Mouse (Mus musculus) midbrain, embryonic 10.5 days (tissue): ENCODE measurements at regions not wholly inside any gene's neighbourhood (a gene's known extent, or its start where the extent isn't known, plus 50 kb on each side); places are given as distances from the start of the nearest gene placed in this dataset.
A peak's percentile ranks its signal among the peaks of the same experiment; 100 is the strongest.

Experiments
- DNase-seq: peaks from one replicate; pipeline ENCODE4 v3.0.0-alpha.2; 2017; ENCODE audit warnings: low spot score
- H3K27ac ChIP-seq: fragments of 300-500 bp; sonication (generic); replicated peaks from 2 replicates; pipeline ENCODE4 v1.5.1; 2016; ENCODE audit warnings: mild to moderate bottlenecking
- H3K27me3 ChIP-seq: fragments of 300-500 bp; sonication (generic); 2 replicates; pipeline ENCODE4 v1.6.1; 2016; ENCODE audit warnings: low read depth, mild to moderate bottlenecking; ENCODE audit not compliant: poor library complexity, severe bottlenecking
- H3K36me3 ChIP-seq: fragments of 300-500 bp; sonication (generic); 2 replicates; pipeline ENCODE4 v1.6.1; 2016; ENCODE audit warnings: mild to moderate bottlenecking, moderate library complexity
- H3K4me1 ChIP-seq: fragments of 300-500 bp; sonication (generic); 2 replicates; pipeline ENCODE4 v1.6.1; 2016
- H3K4me3 ChIP-seq: fragments of 300-500 bp; sonication (generic); 2 replicates; pipeline ENCODE4 v1.5.1; 2016; ENCODE audit warnings: mild to moderate bottlenecking, moderate library complexity
- H3K9me3 ChIP-seq: fragments of 300-500 bp; sonication (generic); replicated peaks from 2 replicates; pipeline ENCODE4 v1.6.1; 2016; ENCODE audit warnings: mild to moderate bottlenecking
- WGBS: fragments of 180-500 bp; shearing (Covaris S2); methylation state at CpG from one replicate; pipeline ENCODE4 v1.1.7; 2016; 5-methylcytosine and 5-hydroxymethylcytosine counted together

DNA sequence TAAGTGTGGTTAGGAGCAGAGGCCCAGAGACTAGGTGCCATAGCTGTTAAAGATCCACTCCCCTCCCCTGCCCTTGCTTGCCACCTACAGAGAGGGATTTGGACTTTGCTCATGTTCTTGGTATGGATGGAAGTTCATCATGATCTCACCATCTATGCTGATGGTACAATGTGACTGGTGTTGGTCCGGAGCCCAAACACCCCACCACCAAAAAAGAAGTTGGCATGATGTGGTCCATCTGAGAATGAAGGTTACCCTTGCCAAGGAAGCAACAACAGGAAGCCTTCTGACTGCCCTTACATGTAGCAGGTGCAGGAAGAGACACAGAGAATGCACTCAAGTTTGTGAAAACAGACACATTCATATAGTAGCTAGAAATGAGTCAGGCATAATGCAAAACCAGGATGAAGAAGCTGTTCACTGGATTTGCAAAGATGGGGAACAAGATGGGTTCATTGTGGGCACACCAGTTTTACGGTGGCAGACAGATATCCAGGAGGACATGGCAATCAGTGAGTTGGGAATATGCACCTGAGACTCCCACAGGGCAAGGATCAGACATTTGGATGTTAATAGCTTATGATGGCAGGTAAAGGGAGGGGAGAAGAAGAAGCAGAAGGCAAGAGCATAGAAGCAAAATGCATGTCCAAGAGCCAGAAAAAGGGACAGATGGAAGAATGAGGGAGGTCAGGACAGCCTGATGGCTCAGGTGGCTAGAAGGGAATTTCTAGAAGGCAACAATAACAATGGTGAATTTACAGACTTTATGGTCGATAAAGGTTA, 420.8 kb downstream of the Prdm2 start:
- Histone ChIP-seq H3K9me3 (no peaks in the 10 kb centered on the region), H3K4me1 (no peaks in the 10 kb centered on the region), H3K36me3 (no peaks in the 10 kb centered on the region), H3K27me3 (no peaks in the 10 kb centered on the region), H3K27ac (no peak overlapping the region), H3K4me3 (no peak overlapping the region)
- 84% methylated on average over 3 of the region's 3 CpGs for WGBS
- no peak for DNase-seq

DNA sequence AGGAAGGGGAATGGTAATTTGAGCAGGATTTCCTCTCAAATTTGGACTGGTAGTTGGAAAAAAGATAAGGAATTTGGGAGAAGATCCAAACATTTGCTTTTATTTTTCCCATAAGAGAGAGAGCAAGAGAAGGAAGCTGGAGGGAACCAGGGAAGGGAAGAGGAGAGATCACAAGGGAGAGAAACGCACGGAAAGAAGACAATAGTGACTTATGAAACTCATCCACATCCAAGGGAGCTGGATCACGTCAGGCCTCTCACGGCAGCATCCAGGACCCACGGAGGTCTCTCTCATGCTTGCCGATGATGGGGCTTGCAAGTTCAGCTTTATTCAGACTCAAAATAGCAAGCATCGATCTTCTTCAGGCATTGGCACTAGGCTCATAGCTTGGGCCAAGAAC, 423.7 kb downstream of the Prdm2 start:
- Histone ChIP-seq H3K36me3 (no peaks in the 10 kb centered on the region), H3K4me3 (no peak overlapping the region), H3K9me3 (no peaks in the 10 kb centered on the region), H3K4me1 (no peaks in the 10 kb centered on the region), H3K27ac (no peak overlapping the region), H3K27me3 (no peaks in the 10 kb centered on the region)
- WGBS, result 91% methylated on average over 7 of the region's 7 CpGs
- DNase-seq, result no peak

DNA sequence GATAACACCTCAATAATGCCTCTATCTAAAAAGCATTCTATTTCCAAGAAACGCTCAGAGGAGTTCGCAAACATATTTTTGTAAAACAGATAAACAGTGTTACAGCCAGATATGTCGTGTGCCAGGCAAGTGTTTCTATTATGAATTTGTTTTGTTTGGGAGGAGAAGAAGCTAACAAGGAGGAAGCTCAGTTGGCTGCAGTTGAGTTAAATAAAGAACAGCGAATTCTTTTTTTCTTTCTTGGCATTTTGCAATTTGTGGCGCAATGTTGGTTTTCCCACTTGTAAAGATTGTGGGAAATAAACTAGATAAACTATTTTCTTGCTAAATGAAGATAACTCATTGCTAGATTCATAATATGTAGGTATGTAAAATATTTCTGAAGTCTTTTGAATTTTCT, 427.4 kb downstream of the Prdm2 start:
- H3K36me3 ChIP-seq, result no peaks in the 10 kb centered on the region
- no peaks in the 10 kb centered on the region for H3K27me3 ChIP-seq
- DNase-seq, result no peak
- no peaks in the 10 kb centered on the region for H3K4me1 ChIP-seq
- no peaks in the 10 kb centered on the region for H3K9me3 ChIP-seq
- H3K4me3 ChIP-seq, result no peak overlapping the region
- H3K27ac ChIP-seq, result no peak overlapping the region
- 95% methylated on average over 5 of the region's 5 CpGs for whole genome bisulfite sequencing

DNA sequence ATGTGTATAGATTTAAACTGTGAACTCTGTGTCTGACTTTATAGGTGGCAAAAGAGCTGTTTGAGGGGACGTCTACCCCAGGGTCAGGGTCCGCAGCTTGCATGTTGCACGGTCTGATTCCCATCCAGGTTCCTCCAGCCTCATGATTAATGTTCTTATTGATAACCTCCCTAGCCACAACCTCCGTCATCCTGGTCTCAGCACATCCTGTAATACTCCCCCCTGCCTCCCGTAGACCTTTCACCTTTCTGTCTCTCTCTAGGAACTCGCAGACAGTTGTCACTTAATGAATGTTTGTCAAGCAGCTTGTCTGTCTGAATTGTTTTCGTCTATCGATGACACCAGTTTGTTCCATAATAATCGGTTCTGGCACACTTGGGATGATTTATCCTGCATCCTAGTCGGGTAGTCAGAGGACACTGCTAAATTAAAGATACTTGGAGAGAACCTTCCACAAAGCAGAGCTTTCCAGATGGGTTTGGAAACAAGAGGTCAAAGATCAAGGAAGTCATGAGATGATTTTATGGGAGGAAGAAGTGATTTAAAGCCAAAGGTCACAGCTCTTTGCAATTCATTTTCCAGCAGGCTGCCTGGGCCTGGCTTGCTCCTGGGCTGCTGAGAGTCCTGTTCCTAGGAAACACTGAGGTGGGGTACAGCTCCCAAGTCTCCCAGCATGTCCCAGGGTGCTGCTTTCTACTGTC, 435.9 kb downstream of the Prdm2 start:
- no peak for DNase-seq
- Histone ChIP-seq H3K9me3 (no peaks in the 10 kb centered on the region), H3K27ac (no peak overlapping the region), H3K27me3 (peaks cover 26% of the 10 kb centered on the region), H3K4me3 (no peak overlapping the region), H3K4me1 (peaks cover 36% of the 10 kb centered on the region), H3K36me3 (no peaks in the 10 kb centered on the region)
- 81% methylated on average over 10 of the region's 10 CpGs for WGBS

DNA sequence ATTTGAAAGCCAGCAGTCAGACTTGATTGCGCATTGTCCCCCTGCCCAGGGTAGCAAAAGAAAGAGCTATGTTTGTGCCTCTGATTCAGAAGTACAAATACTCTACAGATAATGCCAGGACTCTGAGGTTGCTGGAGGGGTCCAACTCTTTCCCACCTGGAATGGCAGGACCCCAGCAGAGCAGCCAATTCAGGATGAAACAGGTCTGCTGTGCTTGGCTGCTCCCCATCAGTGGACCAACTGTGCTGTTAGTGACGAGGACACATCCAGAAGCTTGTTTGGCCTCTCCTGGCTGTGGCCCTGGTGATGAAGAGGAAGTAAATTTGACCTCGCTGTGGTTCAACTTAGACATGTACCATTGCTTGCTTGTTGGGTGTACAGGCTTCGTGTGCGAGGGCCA, 437.8 kb downstream of the Prdm2 start:
- Histone ChIP-seq H3K27me3 (peaks cover 44% of the 10 kb centered on the region), H3K36me3 (no peaks in the 10 kb centered on the region), H3K4me3 (no peak overlapping the region), H3K4me1 (peaks cover 54% of the 10 kb centered on the region), H3K9me3 (no peaks in the 10 kb centered on the region), H3K27ac (no peak overlapping the region)
- WGBS, result 87% methylated on average over 5 of the region's 5 CpGs
- no peak for DNase-seq

DNA sequence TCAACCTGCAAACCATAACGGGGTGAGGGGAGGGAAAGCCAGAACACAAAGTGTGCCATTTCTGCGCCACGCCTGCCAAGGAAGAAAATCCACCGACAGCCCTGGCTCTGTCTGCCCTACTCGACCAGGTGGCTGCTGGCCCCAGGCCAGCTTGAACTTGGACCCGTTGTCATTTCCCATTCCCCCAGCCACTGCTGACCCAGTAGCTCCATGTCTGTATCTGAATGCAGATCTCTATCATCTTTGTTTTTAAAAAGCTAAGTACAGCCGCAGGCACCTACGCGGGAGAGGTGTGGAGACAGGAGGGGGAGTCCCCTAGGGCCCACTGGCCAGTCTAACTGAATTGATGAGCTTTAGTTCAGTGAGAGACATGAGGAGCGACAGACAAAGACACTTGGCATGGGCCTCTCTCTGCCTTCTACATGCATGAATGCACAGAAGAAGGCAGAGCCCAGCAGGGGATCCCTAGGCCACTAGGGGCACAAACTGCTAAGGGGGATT, 439.1 kb downstream of the Prdm2 start:
- DNase-seq, result peak; percentile 38
- H3K4me3 ChIP-seq, result peak overlapping the region; percentile 22; the same call in 1 of the 2 replicates
- no peaks in the 10 kb centered on the region for H3K9me3 ChIP-seq
- H3K36me3 ChIP-seq, result no peaks in the 10 kb centered on the region
- H3K27me3 ChIP-seq, result peaks cover 57% of the 10 kb centered on the region
- peak overlapping the region; percentile 74 for H3K27ac ChIP-seq
- 46% methylated on average over 10 of the region's 10 CpGs for WGBS
- H3K4me1 ChIP-seq, result peaks cover 59% of the 10 kb centered on the region

- no peaks in the 10 kb centered on the region for H3K9me3 ChIP-seq
- peak; percentile 48 for DNase-seq
- H3K27me3 ChIP-seq, result peaks cover 65% of the 10 kb centered on the region
- no peaks in the 10 kb centered on the region for H3K36me3 ChIP-seq
- peak overlapping the region; percentile 74 for H3K27ac ChIP-seq
- H3K4me1 ChIP-seq, result peaks cover 59% of the 10 kb centered on the region
- peak overlapping the region; percentile 22; the same call in 1 of the 2 replicates for H3K4me3 ChIP-seq
- WGBS, result 8% methylated on average over 16 of the region's 16 CpGs
Measured at GRCm38 (mm10) chr4:142772751-142773455, 439.9 kb downstream of the Prdm2 start.

DNA sequence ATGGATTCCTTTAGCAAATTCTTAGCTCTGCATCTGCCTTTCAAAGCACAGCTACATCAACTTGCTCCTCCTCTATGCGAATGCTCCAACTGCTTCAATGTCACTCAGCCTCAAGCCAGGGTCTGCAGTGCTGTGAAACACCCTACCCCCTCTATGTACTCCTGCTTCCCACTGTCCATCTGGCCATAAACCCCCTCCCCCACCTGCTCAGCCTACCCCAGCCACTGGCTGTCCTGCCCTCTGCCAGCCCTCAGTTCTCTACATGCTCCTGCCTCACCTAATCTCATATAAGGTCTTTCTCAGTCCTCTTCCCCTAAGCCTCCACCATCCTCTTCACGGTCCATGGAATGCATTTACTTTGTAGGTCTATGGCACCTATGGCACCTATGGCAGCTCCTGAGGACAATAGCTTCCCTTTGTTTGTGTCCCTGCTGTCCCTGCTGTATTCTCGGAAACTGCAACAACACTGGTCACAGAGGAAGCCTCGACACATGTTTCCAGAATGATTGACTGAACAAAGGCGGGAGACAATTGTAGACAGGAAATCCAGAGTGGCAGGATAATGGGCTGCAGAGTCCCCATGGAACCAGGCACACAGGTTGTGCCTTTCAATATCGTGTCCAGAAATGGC, 441.2 kb downstream of the Prdm2 start:
- Histone ChIP-seq H3K4me3 (no peak overlapping the region), H3K27ac (peak overlapping the region; percentile 74), H3K4me1 (peaks cover 53% of the 10 kb centered on the region), H3K27me3 (peaks cover 69% of the 10 kb centered on the region), H3K9me3 (no peaks in the 10 kb centered on the region), H3K36me3 (no peaks in the 10 kb centered on the region)
- 33% methylated on average over 6 of the region's 6 CpGs for WGBS
- DNase-seq, result peak; percentile 52

DNA sequence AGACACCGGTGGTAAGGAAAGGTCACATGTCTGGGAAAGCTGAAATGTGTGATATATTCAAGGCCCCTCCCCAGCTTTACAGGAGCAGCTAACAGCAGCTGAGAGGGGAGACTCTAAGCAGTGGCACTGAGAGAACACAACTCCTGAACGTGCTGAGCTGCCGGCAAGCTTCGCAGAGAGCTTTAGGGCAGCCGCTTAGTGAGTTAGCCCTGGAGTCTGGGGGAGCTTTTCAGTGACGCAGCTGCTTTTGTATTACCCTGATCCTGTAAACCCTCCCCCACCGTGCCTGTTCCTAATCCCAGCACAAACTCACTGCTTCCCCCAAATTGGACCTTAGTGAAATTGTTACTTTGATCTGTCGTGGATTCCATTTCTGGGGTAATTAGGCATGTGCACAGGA, 442.6 kb downstream of the Prdm2 start:
- no peaks in the 10 kb centered on the region; the same call in 1 of the 2 replicates for H3K9me3 ChIP-seq
- H3K36me3 ChIP-seq, result no peaks in the 10 kb centered on the region
- H3K27me3 ChIP-seq, result peaks cover 66% of the 10 kb centered on the region
- H3K27ac ChIP-seq, result peak overlapping the region; percentile 72
- WGBS, result 6% methylated on average over 8 of the region's 8 CpGs
- peak; percentile 48 for DNase-seq
- H3K4me1 ChIP-seq, result peaks cover 53% of the 10 kb centered on the region
- H3K4me3 ChIP-seq, result peak overlapping the region; percentile 26

DNA sequence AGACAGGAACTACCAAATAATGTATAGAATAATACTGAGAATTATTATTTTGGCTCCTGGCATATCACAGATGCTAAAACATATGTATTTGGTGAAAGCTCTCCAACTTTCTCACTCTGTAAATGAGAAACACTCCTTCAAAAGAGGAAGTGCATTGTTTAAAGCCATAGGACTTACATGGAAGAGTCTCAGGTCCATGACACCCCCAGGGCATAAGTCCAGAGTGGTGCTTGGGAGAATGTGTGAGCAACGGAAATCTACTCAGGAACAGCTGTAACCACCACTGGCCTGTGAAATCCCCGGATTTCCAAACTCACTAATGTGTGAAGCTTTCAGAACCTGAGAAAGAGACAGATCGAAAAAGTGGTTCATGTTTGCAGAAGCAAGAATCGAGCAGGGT, 445.1 kb downstream of the Prdm2 start:
- no peaks in the 10 kb centered on the region for H3K36me3 ChIP-seq
- H3K9me3 ChIP-seq, result no peaks in the 10 kb centered on the region; the same call in 1 of the 2 replicates
- H3K27me3 ChIP-seq, result peaks cover 47% of the 10 kb centered on the region
- H3K27ac ChIP-seq, result no peak overlapping the region
- peaks cover 32% of the 10 kb centered on the region for H3K4me1 ChIP-seq
- WGBS, result 83% methylated on average over 4 of the region's 4 CpGs
- no peak for DNase-seq
- H3K4me3 ChIP-seq, result no peak overlapping the region

DNA sequence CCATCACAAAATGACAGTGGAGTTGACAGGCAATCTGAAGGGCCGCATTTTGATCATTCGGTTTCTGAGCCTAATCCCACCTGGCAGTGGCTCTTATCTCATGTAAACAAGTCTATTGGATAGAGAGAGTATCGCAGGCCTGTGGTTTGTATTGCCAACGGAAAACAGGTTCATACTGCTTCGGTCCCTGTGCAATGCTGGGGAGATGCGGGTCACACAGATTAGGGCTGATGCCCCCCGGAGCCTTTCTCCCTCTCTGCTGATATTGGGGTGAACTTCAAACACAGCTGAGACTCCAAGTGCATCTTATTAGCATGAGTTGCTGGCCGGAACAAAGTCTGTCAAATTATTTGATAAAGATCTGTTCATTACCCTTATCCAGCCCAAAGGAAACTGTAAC, 451.2 kb downstream of the Prdm2 start:
- no peak for DNase-seq
- no peak overlapping the region for H3K27ac ChIP-seq
- H3K36me3 ChIP-seq, result no peaks in the 10 kb centered on the region
- WGBS, result 88% methylated on average over 8 of the region's 8 CpGs
- peaks cover 3% of the 10 kb centered on the region; the same call in 1 of the 2 replicates for H3K27me3 ChIP-seq
- peaks cover 10% of the 10 kb centered on the region for H3K4me1 ChIP-seq
- no peaks in the 10 kb centered on the region; the same call in 1 of the 2 replicates for H3K9me3 ChIP-seq
- H3K4me3 ChIP-seq, result no peak overlapping the region

GRCm38 (mm10) chr4:142758102-142758501, 454.7 kb downstream of the Prdm2 start:
- no peak overlapping the region for H3K4me3 ChIP-seq
- peaks cover 10% of the 10 kb centered on the region for H3K4me1 ChIP-seq
- H3K27me3 ChIP-seq, result peaks cover 36% of the 10 kb centered on the region
- no peak overlapping the region for H3K27ac ChIP-seq
- DNase-seq, result no peak
- no peaks in the 10 kb centered on the region for H3K36me3 ChIP-seq
- no peaks in the 10 kb centered on the region for H3K9me3 ChIP-seq
- WGBS, result 92% methylated on average over 3 of the region's 3 CpGs
